Mouse (Mus musculus): Measurements from ENCODE around the gene Olfr1371.
"Not testable (repeated sequence)": the region's sequence is repeated elsewhere in the genome, so short reads cannot be mapped to it uniquely, and the experiment has no call there.

Olfr1371 gene

GRCm38 (mm10) chr11:52225986-52226599 is 12.3 kb upstream of the Olfr1371 start:
- no peak for DNase-seq (ENCODE audit: low spot score in 2 of 2)

- DNase-seq (ENCODE audit: low spot score in 2 of 2), result no peak
Measured at GRCm38 (mm10) chr11:52223968-52224682, 10.3 kb upstream of the Olfr1371 start.

- no peak for DNase-seq (ENCODE audit: low spot score in 2 of 2)
Measured at GRCm38 (mm10) chr11:52222891-52223290, 9.1 kb upstream of the Olfr1371 start.

DNA sequence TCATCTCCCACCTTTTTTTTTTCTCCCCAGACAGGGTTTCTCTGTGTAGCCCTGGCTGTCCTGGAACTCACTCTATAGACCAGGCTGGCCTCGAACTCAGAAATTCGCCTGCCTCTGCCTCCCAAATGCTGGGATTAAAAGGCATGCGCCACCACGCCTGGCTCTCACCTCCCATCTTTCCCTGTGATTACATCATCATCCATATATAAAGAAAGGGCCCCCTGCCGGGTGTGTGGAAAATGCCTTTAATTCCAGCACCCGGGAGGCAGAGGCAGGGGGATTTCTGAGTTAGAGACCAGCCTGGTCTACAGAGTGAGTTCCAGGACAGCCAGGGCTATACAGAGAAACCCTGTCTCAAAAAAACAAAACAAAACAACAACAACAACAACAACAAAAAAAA is 8.1 kb upstream of the Olfr1371 start:
- not testable (repeated sequence) for DNase-seq (ENCODE audit: low spot score in 2 of 2)

GRCm38 (mm10) chr11:52220282-52220681 is 6.5 kb upstream of the Olfr1371 start:
- DNase-seq (ENCODE audit: low spot score in 2 of 2), result peak; percentile 61 to 80

DNA sequence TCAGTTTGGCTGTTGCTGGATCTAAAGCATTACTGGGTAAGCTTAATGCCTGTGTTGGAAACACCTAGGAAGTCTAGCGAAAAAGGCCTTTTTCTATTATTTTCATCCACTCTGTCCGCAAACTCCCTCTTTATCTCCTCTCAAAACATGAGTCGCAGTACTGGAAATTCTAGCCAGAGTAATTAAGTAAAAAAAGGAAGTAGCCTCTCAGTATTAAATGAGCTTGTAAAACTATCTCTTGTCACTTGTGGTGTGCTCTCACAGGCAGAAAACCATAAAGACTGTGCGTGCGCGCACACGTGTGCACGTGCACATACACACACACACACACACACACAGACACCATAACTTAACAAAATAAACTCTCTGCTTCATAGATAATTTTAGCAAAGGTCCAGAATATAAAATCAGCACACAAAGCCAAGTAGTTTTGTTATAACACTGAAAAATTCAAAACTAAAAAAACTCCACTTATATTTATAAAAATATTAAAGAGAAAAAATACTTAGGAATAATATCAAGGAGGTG is 17.2 kb downstream of the Olfr1371 start:
- not testable (repeated sequence) for DNase-seq (ENCODE audit: low spot score in 2 of 2)

- not testable (repeated sequence) for DNase-seq (ENCODE audit: low spot score in 2 of 2)
Measured at GRCm38 (mm10) chr11:52180651-52181050, 33.1 kb downstream of the Olfr1371 start.

DNA sequence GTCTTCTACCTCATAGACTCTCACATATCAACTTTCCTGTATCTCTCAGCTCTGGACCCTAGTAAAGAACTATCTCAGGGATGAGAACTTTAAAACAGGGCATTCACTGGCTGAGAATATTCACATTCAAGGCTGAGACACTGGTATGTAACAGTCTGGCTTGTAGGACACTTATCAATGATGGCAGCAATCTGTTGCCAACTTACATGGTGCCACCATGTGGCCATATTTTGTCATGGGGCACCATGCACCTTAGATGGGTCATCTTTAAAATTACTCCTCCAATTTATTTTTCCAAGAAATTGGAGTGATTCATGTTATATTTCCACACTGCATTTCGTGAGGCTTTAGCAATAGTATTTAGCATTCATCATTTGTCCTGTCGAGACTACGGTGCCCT is 33.9 kb downstream of the Olfr1371 start:
- not testable (repeated sequence) for DNase-seq (ENCODE audit: low spot score in 2 of 2)

DNA sequence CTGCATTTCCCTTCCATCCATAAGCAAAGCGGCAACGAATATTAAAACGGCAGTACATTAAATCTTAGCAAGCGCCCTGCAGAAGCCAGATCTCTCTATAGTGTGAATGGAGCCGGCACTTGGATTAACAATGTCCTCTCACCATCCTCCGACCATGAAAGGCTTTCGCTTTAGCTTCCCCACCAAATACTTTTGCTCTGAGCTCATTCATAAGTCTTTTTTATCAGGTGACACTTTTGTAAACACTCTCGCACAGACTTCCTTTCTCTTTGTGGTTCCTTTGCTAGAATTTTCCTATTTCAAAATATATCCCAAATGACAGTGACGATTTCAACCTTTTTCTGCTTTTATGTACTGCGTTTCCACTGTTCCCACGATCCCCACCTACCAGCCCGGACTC is 45.3 kb downstream of the Olfr1371 start:
- DNase-seq (ENCODE audit: low spot score in 2 of 2), result no peak

DNA sequence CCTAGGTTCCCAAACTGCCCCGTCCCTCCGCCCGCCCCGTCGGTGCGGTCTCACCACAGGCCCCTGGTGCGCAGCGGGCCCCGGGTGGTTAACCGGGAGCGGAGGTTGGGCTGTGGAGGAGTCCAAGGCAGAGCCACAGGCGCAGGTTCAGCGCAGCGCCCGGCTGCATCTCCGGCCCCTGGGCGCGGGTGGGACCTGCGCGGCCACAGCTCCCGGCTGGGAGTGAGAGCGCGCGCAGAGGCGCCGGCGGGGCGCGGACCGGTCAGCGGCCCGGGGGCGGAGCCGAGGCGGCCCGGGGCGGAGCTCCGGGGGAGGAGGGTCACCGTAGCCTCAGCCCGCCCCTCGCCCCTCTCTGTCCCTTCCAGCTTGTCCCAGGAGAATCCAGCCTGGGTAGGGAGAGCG is 45.9 kb downstream of the Olfr1371 start:
- DNase-seq (ENCODE audit: low spot score in 2 of 2), result not testable (repeated sequence)

GRCm38 (mm10) chr11:52167126-52167525 is 46.7 kb downstream of the Olfr1371 start:
- no peak for DNase-seq (ENCODE audit: low spot score in 2 of 2)

GRCm38 (mm10) chr11:52163926-52164325 is 49.9 kb downstream of the Olfr1371 start:
- DNase-seq (ENCODE audit: low spot score in 2 of 2), result no peak

Data from cerebellum, postnatal 4 days (tissue).